Mouse (Mus musculus) stomach, embryonic 15.5 days (tissue): Measurements from ENCODE around the gene Ap5s1. TPM values are rescaled to one million over a fixed set of nuclear protein-coding genes. Genes with fewer than 3 reads are reported as not detected.
A peak's percentile ranks its signal among the peaks of the same experiment; 100 is the strongest.

Experiments
- ATAC-seq: fragments of 200-750 bp; cut with Nextera tagmentation; 2 replicates; pipeline ENCODE4 v1.8.0; 2017; ENCODE audit warnings: low read depth, moderate number of reproducible peaks, moderate TSS enrichment; ENCODE audit not compliant: insufficient read depth, low FRiP score
- H3K27ac ChIP-seq: fragments of 300-500 bp; sonication (generic); 2 replicates; pipeline ENCODE4 v1.5.1; 2015; ENCODE audit warnings: mild to moderate bottlenecking, inconsistent platforms
- H3K27me3 ChIP-seq: fragments of 300-500 bp; sonication (generic); replicated peaks from 2 replicates; pipeline ENCODE4 v1.6.1; 2015; ENCODE audit warnings: inconsistent platforms
- H3K36me3 ChIP-seq: fragments of 300-500 bp; sonication (generic); 2 replicates; pipeline ENCODE4 v1.6.1; 2015; ENCODE audit warnings: inconsistent platforms
- H3K4me1 ChIP-seq: fragments of 300-500 bp; sonication (generic); 2 replicates; pipeline ENCODE4 v1.6.1; 2015; ENCODE audit warnings: inconsistent platforms
- H3K4me2 ChIP-seq: fragments of 300-500 bp; sonication (generic); 2 replicates; pipeline ENCODE4 v1.6.1; 2015; ENCODE audit warnings: mild to moderate bottlenecking, inconsistent platforms
- H3K4me3 ChIP-seq: fragments of 300-500 bp; sonication (generic); replicated peaks from 2 replicates; pipeline ENCODE4 v1.5.1; 2015; ENCODE audit warnings: inconsistent platforms
- H3K9ac ChIP-seq: fragments of 300-500 bp; sonication (generic); 2 replicates; pipeline ENCODE4 v1.6.1; 2015; ENCODE audit warnings: inconsistent platforms
- H3K9me3 ChIP-seq: fragments of 300-500 bp; sonication (generic); 2 replicates; pipeline ENCODE4 v1.6.1; 2016; ENCODE audit warnings: inconsistent platforms
- WGBS: fragments of 180-500 bp; shearing (Covaris S2); methylation state at CpG from one replicate; pipeline ENCODE4 v1.1.7; 2015; 5-methylcytosine and 5-hydroxymethylcytosine counted together
- polyA plus RNA-seq: library from polyadenylated mRNA; unstranded; fragments of >200 nt; fragmentation: Nextera tagmentation; extraction: Ambion mirVana; gene quantifications from 2 replicates; pipeline ENCODE4 v1.2.1, GENCODE M21; 2015

The Ap5s1 gene
- polyA plus RNA-seq, 1 experiment from 2014 or later = 23.7 TPM

DNA sequence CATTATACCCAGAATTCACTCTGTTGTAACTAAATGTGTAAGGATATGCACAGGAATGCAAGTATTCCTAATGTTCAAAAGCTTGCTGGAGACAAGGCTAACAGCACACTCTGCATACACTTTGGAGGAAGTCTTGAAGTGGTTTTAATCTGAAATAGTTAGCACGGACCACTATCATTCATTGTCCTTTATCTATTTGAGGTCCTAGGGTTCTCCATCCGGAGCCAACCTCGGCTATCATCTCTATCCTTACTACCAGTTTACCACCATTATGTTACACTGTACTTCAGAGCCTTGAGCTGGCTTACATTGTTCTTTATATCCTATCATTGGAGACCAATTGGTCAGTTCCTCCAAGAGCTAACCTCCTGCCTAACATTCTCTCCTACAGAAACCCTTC is 20.4 kb downstream of the Ap5s1 start:
- H3K9ac ChIP-seq = no peak overlapping the region
- H3K4me1 ChIP-seq = no peaks in the 10 kb centered on the region
- no peak for ATAC-seq
- no peak overlapping the region for H3K4me2 ChIP-seq
- no peaks in the 10 kb centered on the region for H3K9me3 ChIP-seq
- no peak overlapping the region for H3K27ac ChIP-seq
- 87% methylated on average over 3 of the region's 3 CpGs for WGBS
- no peaks in the 10 kb centered on the region for H3K36me3 ChIP-seq
- no peaks in the 10 kb centered on the region for H3K27me3 ChIP-seq
- H3K4me3 ChIP-seq = no peak overlapping the region

DNA sequence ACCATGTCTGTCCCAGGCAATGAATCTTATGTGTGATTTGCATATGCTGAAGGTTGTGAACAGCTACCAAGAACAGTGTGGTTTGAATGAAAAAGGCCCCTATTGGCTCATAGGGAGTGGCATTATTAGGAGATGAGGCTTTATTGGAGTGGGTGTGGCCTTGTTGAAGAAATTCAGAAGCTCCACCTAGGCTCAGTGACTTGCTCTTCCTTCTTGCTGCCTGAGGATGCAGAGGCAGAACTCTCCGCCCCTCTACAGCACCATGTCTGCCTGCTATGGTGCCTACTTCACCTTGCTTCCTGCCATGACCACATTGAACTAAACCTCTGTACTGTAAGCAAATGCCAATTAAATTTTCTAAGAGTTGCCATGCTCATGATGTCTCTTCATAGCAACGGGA is 25.7 kb downstream of the Ap5s1 start:
- Histone ChIP-seq H3K9me3 (no peaks in the 10 kb centered on the region), H3K4me2 (no peak overlapping the region), H3K27me3 (no peaks in the 10 kb centered on the region), H3K4me3 (no peak overlapping the region), H3K36me3 (no peaks in the 10 kb centered on the region), H3K27ac (no peak overlapping the region), H3K9ac (no peak overlapping the region), H3K4me1 (peaks cover 16% of the 10 kb centered on the region)
- peak; percentile 33; the same call in 1 of the 2 replicates for ATAC-seq
- WGBS = 81% methylated on average over 2 of the region's 2 CpGs

DNA sequence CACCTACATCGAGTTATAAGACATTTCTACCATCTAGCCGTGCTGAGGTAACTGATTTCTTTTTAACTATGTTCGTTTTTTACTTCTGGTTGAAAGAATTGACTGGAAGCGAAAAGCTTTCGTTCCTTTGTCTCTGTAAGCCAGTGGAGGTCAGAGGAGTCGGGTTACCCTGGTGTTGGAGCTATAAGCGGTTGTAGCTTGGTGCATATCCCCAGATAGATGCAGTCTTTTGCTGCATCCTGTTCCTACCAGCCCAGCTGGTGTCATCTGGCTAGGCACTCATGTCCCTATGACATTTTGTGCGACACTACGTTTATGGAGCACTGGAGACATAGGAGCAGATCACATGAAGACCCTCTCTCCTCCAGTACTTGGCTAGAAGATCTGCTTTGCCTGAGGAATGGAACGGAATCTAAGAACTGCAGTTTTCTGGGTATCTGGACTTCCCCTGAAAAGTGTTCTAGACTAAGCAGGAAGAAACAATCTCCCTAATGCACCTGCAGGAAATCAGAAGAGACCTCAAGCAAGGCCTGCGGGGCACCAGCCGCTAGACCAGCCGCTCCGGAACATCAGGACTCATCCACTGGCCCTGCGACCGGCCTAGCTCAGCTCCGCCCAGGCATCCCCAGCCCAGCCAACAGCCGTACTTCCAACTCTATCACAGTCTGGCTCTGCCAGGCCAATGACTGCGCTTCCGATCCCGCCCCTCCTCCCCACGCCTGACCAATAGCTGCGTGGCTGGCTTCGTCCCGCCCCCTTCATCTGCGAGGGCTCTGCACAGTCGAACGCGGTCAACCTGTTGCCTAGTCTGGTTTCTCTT is 26.6 kb downstream of the Ap5s1 start, which contains the start of gene Mavs:
Mavs (plus strand) TSS at position 757 of the 820 bp plus-strand sequence.
- no peaks in the 10 kb centered on the region for H3K9me3 ChIP-seq
- H3K36me3 ChIP-seq = no peaks in the 10 kb centered on the region
- no peaks in the 10 kb centered on the region for H3K27me3 ChIP-seq
- H3K4me3 ChIP-seq = peak within 1 kb of the TSS; percentile 68
- WGBS = 11% methylated on average over 29 of the region's 29 CpGs
- peak within 1 kb of the TSS; percentile 75 for H3K9ac ChIP-seq
- peak within 1 kb of the TSS; percentile 88 for H3K4me2 ChIP-seq
- peak; percentile 100 for ATAC-seq
- peaks cover 16% of the 10 kb centered on the region for H3K4me1 ChIP-seq
- peak within 1 kb of the TSS; percentile 73 for H3K27ac ChIP-seq

DNA sequence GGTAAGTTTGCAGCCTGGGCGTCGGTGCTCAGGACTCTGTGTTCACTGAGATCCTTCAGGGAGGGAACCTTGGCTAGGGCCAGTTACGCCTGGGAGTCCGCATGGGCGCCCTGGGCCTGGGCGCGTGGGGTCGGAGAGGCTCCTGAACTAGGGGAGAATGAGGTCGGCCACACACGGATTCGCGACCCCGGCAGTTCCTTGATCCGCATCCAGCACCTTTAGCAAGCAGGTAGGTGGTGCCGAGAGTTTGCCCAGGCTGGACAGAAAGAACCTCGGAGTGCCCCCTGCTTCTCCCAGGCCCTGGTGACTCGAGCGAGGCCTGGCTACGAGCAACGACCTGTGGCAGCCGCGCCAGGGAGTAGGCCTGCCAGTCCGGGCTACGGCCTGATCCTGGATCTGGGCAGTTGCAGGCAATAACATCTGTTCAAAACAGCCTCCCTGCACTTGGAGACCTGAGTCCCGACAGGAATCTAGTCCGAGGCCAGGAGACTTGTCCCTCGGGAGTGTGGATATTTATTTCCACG is 27.3 kb downstream of the Ap5s1 start:
- H3K9me3 ChIP-seq = no peaks in the 10 kb centered on the region
- ATAC-seq = no peak
- H3K9ac ChIP-seq = peak overlapping the region; percentile 75
- 12% methylated on average over 28 of the region's 28 CpGs for WGBS
- H3K4me3 ChIP-seq = peak overlapping the region; percentile 68
- H3K27ac ChIP-seq = peak overlapping the region; percentile 73
- no peaks in the 10 kb centered on the region for H3K36me3 ChIP-seq
- H3K4me1 ChIP-seq = peaks cover 16% of the 10 kb centered on the region
- peak overlapping the region; percentile 88 for H3K4me2 ChIP-seq
- no peaks in the 10 kb centered on the region for H3K27me3 ChIP-seq

DNA sequence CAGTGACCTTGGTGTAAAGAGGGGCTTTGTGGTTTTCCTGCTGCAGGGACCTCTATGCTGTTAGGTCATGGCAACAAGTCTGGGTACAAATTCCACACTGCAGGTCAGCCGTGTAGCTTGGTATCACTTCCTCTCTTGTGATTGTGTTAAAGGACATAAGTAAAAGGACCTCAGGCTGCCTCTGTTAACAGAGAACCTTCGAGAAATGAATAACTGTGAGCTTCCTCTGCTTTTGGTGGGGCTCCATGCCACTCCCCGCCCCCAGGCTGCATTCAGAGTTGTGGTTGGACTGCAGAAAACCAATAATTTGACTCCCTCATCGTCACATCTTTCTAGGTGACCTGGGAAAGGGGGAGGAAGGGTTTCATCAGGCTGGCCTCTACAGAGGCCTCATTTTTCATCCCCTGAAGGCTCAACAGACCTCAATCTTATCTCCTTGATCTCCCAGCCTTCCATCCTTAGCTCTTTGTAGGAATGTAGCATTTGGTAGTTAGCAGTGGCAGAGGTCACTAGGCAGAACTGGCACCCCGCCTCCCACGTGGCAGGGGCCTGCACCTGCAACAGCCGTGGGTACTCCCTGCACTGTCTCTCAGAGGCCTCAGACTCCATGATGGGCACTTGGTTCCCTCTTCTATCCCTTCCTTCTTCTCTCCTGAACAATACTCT is 28.2 kb downstream of the Ap5s1 start:
- no peaks in the 10 kb centered on the region for H3K9me3 ChIP-seq
- H3K27me3 ChIP-seq = no peaks in the 10 kb centered on the region
- no peak overlapping the region for H3K27ac ChIP-seq
- peak overlapping the region; percentile 88 for H3K4me2 ChIP-seq
- WGBS = 58% methylated on average over 7 of the region's 7 CpGs
- peaks cover 16% of the 10 kb centered on the region for H3K4me1 ChIP-seq
- ATAC-seq = no peak
- peak overlapping the region; percentile 68 for H3K4me3 ChIP-seq
- peak overlapping the region; percentile 75; the same call in 1 of the 2 replicates for H3K9ac ChIP-seq
- H3K36me3 ChIP-seq = no peaks in the 10 kb centered on the region

DNA sequence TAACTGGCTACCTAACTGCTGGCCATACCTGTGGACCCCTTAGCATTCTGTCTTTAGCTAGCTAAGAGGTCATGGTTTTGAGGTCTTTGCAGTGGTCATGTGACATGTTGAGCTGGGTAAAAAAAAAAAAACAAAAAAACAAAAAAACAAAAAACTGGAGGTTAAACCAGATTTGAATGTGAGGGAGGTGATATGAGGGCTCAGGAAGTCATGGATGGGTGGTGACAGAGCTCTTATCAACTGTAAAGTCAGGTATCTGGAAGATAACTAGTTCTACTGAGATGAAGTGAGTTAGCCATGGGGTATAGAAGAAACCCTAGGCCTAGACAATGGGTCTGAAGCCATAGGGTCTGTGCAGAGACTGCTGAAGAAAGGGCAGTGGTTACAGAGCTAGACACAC is 35.3 kb downstream of the Ap5s1 start:
- H3K4me3 ChIP-seq = no peak overlapping the region
- peaks cover 51% of the 10 kb centered on the region for H3K36me3 ChIP-seq
- no peak overlapping the region for H3K27ac ChIP-seq
- H3K27me3 ChIP-seq = no peaks in the 10 kb centered on the region
- H3K9ac ChIP-seq = no peak overlapping the region
- H3K4me1 ChIP-seq = no peaks in the 10 kb centered on the region
- no peaks in the 10 kb centered on the region for H3K9me3 ChIP-seq
- no peak for ATAC-seq
- no peak overlapping the region for H3K4me2 ChIP-seq

DNA sequence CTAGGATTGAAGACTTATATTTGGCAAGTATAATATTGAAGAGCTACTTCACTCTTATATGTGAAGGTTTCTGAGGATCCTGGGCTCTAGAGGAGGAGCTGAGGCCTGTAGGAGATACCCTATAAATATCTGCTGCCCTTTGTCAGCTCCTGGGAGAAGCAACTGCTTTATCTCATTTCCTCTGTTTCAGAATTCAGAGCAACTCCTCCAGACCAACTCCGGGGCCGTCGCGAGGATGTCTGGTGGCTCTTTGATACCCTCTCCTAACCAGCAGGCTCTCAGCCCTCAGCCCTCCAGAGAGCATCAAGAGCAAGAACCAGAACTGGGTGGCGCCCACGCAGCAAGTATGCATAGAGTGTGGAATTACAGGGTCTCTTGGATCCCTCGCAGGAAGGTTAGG is 36.1 kb downstream of the Ap5s1 start:
- Histone ChIP-seq H3K4me1 (no peaks in the 10 kb centered on the region), H3K27ac (no peak overlapping the region), H3K4me2 (no peak overlapping the region), H3K27me3 (no peaks in the 10 kb centered on the region), H3K9me3 (no peaks in the 10 kb centered on the region), H3K9ac (no peak overlapping the region), H3K4me3 (no peak overlapping the region), H3K36me3 (peaks cover 56% of the 10 kb centered on the region)
- WGBS = 78% methylated on average over 7 of the region's 7 CpGs
- ATAC-seq = no peak

DNA sequence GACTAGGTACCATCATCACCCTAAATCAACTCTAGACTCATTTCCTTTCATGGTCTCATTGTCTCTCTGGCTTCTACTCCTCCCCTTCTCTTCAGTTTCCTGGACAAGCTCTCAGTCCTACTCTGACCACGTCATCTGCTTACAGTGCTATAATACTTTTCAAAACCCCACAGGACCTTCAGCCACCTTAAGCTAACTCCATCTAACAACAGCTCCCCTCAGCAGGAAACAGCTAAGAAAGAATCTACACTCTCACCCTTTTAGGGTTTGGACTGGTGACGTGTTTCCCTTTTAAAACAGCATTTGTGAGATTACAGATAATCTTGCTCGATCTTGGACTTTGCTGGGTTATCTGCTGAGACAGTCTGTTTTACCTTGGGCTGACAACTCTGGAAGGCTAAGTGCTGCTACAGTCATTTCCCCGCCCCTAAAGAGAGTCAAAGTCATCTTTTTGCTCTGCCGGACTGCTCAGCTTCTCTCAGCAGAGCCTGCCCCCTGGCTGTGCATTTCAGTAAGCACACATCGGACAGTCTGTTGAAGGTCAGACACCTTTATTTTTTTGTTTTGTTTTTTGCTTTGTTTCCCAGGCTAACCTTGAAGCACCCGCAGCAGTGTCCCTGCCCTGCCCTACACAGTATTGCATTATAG is 46.9 kb downstream of the Ap5s1 start:
- Histone ChIP-seq H3K27ac (peak overlapping the region; percentile 76), H3K27me3 (no peaks in the 10 kb centered on the region), H3K4me1 (0 out of 2 replicates have a peak, but pooled peaks cover 16% of the 10 kb centered on the region), H3K4me3 (no peak overlapping the region), H3K9me3 (no peaks in the 10 kb centered on the region), H3K9ac (no peak overlapping the region), H3K36me3 (no peaks in the 10 kb centered on the region), H3K4me2 (peak overlapping the region; percentile 26; the same call in 1 of the 2 replicates)
- 14% methylated on average over 7 of the region's 7 CpGs for WGBS
- peak; percentile 83 for ATAC-seq

DNA sequence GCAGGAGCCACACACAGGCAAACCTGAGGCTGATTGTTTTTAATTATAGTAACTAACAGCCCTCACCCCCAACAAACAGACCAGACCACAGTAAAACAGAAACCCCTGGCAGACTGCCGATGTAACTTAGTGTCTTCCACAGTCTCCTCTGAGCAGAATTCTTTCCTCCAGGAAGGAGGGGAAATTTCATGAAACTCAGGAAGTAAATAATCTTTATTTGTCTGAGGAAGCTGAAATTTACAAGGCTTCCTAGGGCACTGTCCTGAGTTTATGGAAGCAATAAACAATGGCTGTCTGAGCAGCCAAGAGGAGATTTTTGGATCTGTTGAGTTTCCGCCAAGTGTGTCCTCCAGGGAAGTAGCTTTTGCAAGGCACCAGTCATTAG is 47.4 kb downstream of the Ap5s1 start:
- H3K9me3 ChIP-seq = no peaks in the 10 kb centered on the region
- 0 out of 2 replicates have a peak, but pooled peaks cover 16% of the 10 kb centered on the region for H3K4me1 ChIP-seq
- H3K9ac ChIP-seq = no peak overlapping the region
- no peaks in the 10 kb centered on the region for H3K36me3 ChIP-seq
- peak overlapping the region; percentile 26; the same call in 1 of the 2 replicates for H3K4me2 ChIP-seq
- H3K4me3 ChIP-seq = no peak overlapping the region
- H3K27ac ChIP-seq = peak overlapping the region; percentile 76
- ATAC-seq = peak; percentile 12; the same call in 1 of the 2 replicates
- 57% methylated on average over 2 of the region's 2 CpGs for WGBS
- H3K27me3 ChIP-seq = no peaks in the 10 kb centered on the region

DNA sequence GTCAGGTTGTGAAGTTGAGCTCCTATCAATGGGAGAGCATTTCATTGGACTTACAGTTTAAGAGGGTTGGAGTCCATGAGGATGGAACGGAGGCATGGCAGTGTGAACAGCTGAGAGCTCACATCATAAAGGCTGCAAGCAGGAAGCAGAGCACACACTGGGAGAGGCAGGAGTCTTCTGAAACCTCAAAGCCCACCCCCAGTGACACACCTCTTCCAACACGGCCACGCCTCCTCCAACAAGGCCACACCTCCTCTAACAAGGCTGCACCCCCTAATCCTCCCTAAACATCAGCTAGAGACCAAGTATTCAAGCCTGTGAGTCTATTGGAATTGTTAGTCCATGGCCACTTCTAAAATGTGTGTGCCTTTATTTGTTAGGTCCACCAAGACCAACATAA is 48.9 kb downstream of the Ap5s1 start:
- ATAC-seq = no peak
- H3K27ac ChIP-seq = no peak overlapping the region
- no peaks in the 10 kb centered on the region for H3K36me3 ChIP-seq
- H3K4me2 ChIP-seq = no peak overlapping the region
- H3K9me3 ChIP-seq = no peaks in the 10 kb centered on the region
- H3K4me1 ChIP-seq = peaks cover 21% of the 10 kb centered on the region
- H3K27me3 ChIP-seq = no peaks in the 10 kb centered on the region
- no peak overlapping the region for H3K4me3 ChIP-seq
- H3K9ac ChIP-seq = no peak overlapping the region
- WGBS = 62% methylated on average over 3 of the region's 3 CpGs

DNA sequence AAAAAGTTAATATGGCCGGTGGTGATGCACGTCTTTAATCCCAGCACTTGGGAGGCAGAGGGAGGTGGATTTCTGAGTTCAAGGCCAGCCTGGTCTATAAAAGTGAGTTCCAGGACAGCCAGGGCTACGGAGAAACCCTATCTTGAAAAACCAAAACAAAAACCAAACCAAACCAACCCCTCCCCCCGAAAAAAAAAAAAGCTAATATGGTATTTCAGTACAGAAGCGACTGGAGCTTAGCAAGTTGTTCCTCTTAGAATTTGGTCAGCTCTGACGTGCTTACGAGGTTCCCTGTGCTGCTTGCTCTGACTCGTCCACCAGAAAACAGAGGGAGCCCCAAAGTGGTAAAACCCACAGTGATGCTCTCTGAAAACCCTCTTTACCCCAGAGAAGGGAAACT is 51.8 kb downstream of the Ap5s1 start:
- Histone ChIP-seq H3K4me3 (no peak overlapping the region), H3K27ac (no peak overlapping the region), H3K27me3 (no peaks in the 10 kb centered on the region), H3K4me1 (peaks cover 17% of the 10 kb centered on the region), H3K9ac (no peak overlapping the region), H3K4me2 (no peak overlapping the region), H3K9me3 (no peaks in the 10 kb centered on the region), H3K36me3 (no peaks in the 10 kb centered on the region)
- WGBS = 72% methylated on average over 8 of the region's 8 CpGs
- no peak for ATAC-seq
